Mouse (Mus musculus): ENCODE measurements at regions not wholly inside any gene's neighbourhood (a gene's known extent, or its start where the extent isn't known, plus 50 kb on each side); places are given as distances from the start of the nearest gene placed in this dataset.
"Not testable (repeated sequence)": the region's sequence is repeated elsewhere in the genome, so short reads cannot be mapped to it uniquely, and the experiment has no call there.

GRCm38 (mm10) chr12:98144464-98144863 lies 114.8 kb downstream of the Galc start:
- TF ChIP-seq CTCF (IDR thresholded peaks at IDR 0.05; ENCODE audit: low read depth) (no peak), EP300 (IDR thresholded peaks at IDR 0.05; ENCODE audit: low read depth) (no peak)
- Histone ChIP-seq H3K4me1 (ENCODE audit: insufficient read depth) (no peaks in the 10 kb centered on the region), H3K36me3 (replicated peaks; ENCODE audit: insufficient read depth, low read length) (no peaks in the 10 kb centered on the region), H3K27ac (ENCODE audit: low read depth) (no peak overlapping the region), H3K4me2 (ENCODE audit: low read depth, low read length) (no peak overlapping the region), H3K4me3 (ENCODE audit: low read depth, low read length) (no peak overlapping the region), H3K9ac (replicated peaks) (no peak overlapping the region), H3K9me3 (ENCODE audit: low read length) (no peaks in the 10 kb centered on the region), H3K27me3 (ENCODE audit: insufficient read depth, low read length) (no peaks in the 10 kb centered on the region)
- ATAC-seq, result no peak
- WGBS (ENCODE audit: insufficient replicate concordance), result 67% methylated on average over 4 of the region's 4 CpGs
- DNase-seq, result no peak

DNA sequence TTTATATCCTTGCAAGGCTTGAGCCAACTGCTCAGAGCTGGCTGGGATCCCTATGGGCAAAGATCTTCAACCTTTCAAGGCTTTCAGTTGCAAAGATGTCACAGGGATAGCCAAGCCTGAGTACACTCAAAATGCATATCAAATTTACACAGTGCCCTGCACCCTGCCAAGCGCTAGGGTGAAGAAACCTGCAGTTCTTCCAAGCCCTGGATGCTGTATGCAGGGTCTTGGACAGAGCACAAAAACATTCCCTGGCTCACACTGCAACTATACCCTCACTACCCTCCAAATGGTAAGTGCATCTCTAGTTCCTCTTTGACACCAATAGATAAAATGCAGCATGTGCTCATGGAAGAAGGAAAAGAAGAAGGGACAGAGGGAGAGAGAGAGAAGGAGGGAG lies 116.1 kb downstream of the Galc start:
- no peak for TF ChIP-seq EP300 (IDR thresholded peaks at IDR 0.05; ENCODE audit: low read depth)
- TF ChIP-seq CTCF (IDR thresholded peaks at IDR 0.05; ENCODE audit: low read depth), result no peak
- H3K4me3 ChIP-seq (ENCODE audit: low read depth, low read length), result no peak overlapping the region
- no peaks in the 10 kb centered on the region for H3K4me1 ChIP-seq (ENCODE audit: insufficient read depth)
- H3K27ac ChIP-seq (ENCODE audit: low read depth), result no peak overlapping the region
- H3K4me2 ChIP-seq (ENCODE audit: low read depth, low read length), result no peak overlapping the region
- 71% methylated on average over 1 of the region's 1 CpGs for WGBS (ENCODE audit: insufficient replicate concordance)
- no peak overlapping the region for H3K9ac ChIP-seq (replicated peaks)
- no peak for ATAC-seq
- no peaks in the 10 kb centered on the region for H3K27me3 ChIP-seq (ENCODE audit: insufficient read depth, low read length)
- no peaks in the 10 kb centered on the region for H3K36me3 ChIP-seq (replicated peaks; ENCODE audit: insufficient read depth, low read length)
- H3K9me3 ChIP-seq (ENCODE audit: low read length), result no peaks in the 10 kb centered on the region
- no peak for DNase-seq

DNA sequence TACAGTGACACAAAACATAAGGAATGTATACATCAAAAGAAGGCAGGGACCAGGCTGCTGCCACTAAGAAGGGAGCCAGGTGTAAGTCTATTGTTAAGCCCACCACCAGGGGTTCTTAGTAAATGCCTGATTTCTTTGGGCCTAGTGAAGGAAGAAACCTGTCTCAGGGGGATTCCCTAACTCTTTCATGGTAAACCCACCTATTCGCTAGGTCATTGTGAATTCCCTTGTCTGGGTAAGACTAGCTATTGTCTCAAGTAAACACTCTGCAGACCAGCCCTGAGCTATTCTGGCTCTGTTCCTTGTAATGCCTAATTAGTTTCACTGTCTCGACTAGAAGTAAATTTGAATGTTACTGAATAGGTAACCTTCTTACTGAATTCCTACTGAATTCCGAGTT lies 119.4 kb downstream of the Galc start:
- not testable (repeated sequence) for H3K4me2 ChIP-seq (ENCODE audit: low read depth, low read length); H3K27ac ChIP-seq (ENCODE audit: low read depth); ATAC-seq; H3K9me3 ChIP-seq (ENCODE audit: low read length); H3K36me3 ChIP-seq (replicated peaks; ENCODE audit: insufficient read depth, low read length); H3K4me1 ChIP-seq (ENCODE audit: insufficient read depth); H3K4me3 ChIP-seq (ENCODE audit: low read depth, low read length); H3K9ac ChIP-seq (replicated peaks); H3K27me3 ChIP-seq (ENCODE audit: insufficient read depth, low read length); DNase-seq
- 72% methylated on average over 3 of the region's 3 CpGs for WGBS (ENCODE audit: insufficient replicate concordance)

DNA sequence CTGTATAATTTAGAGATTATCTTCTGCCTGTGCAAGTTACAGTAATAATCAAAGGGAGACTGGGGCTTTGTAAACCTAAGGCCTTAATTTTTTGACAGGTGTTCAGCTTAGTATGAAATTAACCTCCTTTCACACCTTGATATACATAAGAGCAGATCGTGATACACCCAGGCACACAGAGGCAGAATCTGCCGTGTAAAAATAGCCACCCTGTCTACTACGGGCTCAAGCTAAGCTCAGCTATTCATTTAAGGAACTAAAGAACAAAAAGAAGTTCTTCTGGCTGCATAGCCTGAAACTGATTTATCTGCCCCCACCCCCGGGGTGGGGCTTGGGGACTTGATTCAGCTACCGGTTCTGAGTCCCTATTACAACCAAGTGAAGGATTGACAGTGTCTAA lies 128.0 kb downstream of the Galc start:
- DNase-seq (no peak), ATAC-seq (no peak)
- Histone ChIP-seq H3K4me2 (ENCODE audit: low read depth, low read length) (no peak overlapping the region), H3K9ac (replicated peaks) (no peak overlapping the region), H3K4me1 (ENCODE audit: insufficient read depth) (no peaks in the 10 kb centered on the region), H3K27ac (ENCODE audit: low read depth) (no peak overlapping the region), H3K27me3 (ENCODE audit: insufficient read depth, low read length) (no peaks in the 10 kb centered on the region), H3K9me3 (ENCODE audit: low read length) (no peaks in the 10 kb centered on the region), H3K36me3 (replicated peaks; ENCODE audit: insufficient read depth, low read length) (no peaks in the 10 kb centered on the region), H3K4me3 (ENCODE audit: low read depth, low read length) (no peak overlapping the region)
- 71% methylated on average over 5 of the region's 5 CpGs for WGBS (ENCODE audit: insufficient replicate concordance)
- TF ChIP-seq CTCF (IDR thresholded peaks at IDR 0.05; ENCODE audit: low read depth) (no peak), EP300 (IDR thresholded peaks at IDR 0.05; ENCODE audit: low read depth) (no peak)

DNA sequence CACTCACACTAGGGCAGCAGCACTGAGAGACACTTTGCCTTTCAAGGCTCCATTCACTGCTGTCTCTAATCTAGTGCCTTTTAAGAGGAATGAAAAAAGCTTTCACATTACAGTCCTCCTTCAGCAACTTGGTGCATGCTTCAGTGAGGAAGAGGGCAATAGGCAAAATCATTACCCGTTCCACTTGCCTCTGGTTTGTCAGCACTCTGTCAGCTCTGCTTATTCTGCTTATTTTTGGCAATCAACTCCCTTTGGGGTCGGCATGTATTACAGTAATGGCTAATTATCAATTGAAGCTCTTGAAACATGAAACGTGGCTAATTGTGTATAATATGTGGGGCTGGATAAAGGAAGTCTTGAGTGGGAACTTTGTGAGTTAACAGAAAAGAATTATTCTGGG lies 135.7 kb downstream of the Galc start:
- Histone ChIP-seq H3K4me3 (ENCODE audit: low read depth, low read length) (no peak overlapping the region), H3K9me3 (ENCODE audit: low read length) (no peaks in the 10 kb centered on the region), H3K36me3 (replicated peaks; ENCODE audit: insufficient read depth, low read length) (no peaks in the 10 kb centered on the region), H3K4me2 (ENCODE audit: low read depth, low read length) (no peak overlapping the region), H3K27me3 (ENCODE audit: insufficient read depth, low read length) (no peaks in the 10 kb centered on the region), H3K27ac (ENCODE audit: low read depth) (no peak overlapping the region), H3K4me1 (ENCODE audit: insufficient read depth) (no peaks in the 10 kb centered on the region), H3K9ac (replicated peaks) (no peak overlapping the region)
- 68% methylated on average over 3 of the region's 3 CpGs for WGBS (ENCODE audit: insufficient replicate concordance)
- TF ChIP-seq CTCF (IDR thresholded peaks at IDR 0.05; ENCODE audit: low read depth) (no peak), EP300 (IDR thresholded peaks at IDR 0.05; ENCODE audit: low read depth) (no peak)
- no peak for ATAC-seq
- DNase-seq, result no peak

DNA sequence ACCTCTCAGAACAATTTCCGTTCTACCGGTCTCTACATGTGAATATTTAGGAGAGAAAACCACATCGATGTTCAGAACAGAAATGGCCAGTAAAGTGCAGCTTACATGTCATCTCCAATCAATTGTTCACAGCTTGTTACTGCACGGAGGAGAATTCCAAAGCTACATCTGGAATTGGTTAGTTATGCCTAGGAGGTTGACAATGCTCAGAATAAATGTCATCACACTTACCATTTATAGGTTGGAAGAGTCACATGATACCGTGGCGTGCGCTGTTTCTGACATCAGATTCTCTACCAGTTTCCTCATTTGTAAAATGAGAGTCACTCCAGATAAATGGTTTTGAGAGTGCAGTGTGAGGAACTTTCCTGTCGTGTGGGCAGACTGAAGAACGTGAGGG lies 151.2 kb downstream of the Galc start:
- no peak for ATAC-seq

More for the DNA sequence above, 151.2 kb downstream of the Galc start:
- Histone ChIP-seq H3K4me2 (ENCODE audit: low read depth, low read length) (no peak overlapping the region), H3K27ac (ENCODE audit: low read depth) (no peak overlapping the region), H3K36me3 (replicated peaks; ENCODE audit: insufficient read depth, low read length) (no peaks in the 10 kb centered on the region), H3K27me3 (ENCODE audit: insufficient read depth, low read length) (no peaks in the 10 kb centered on the region), H3K4me3 (ENCODE audit: low read depth, low read length) (no peak overlapping the region), H3K4me1 (ENCODE audit: insufficient read depth) (no peaks in the 10 kb centered on the region), H3K9me3 (ENCODE audit: low read length) (no peaks in the 10 kb centered on the region), H3K9ac (replicated peaks) (no peak overlapping the region)
- DNase-seq, result no peak
- WGBS (ENCODE audit: insufficient replicate concordance), result 74% methylated on average over 9 of the region's 9 CpGs
- no peak for TF ChIP-seq EP300 (IDR thresholded peaks at IDR 0.05; ENCODE audit: low read depth)
- TF ChIP-seq CTCF (IDR thresholded peaks at IDR 0.05; ENCODE audit: low read depth), result no peak
